Mouse (Mus musculus) CH12.LX (cell line): ENCODE data around the gene Cxcl16. TPM values are rescaled to one million over a fixed set of nuclear protein-coding genes. Genes with fewer than 3 reads are reported as not detected.
"Not testable (repeated sequence)": the region's sequence is repeated elsewhere in the genome, so short reads cannot be mapped to it uniquely, and the experiment has no call there.

Experiments used
- DNase-seq: peaks from one replicate; pipeline ENCODE4 v3.0.0-alpha.2; 2013; ENCODE audit errors: extremely low read depth
- H3K27ac ChIP-seq: 2 replicates; pipeline ENCODE4 v1.5.1; 2012; ENCODE audit warnings: low read depth, mild to moderate bottlenecking, control low read depth, moderate library complexity; ENCODE audit not compliant: insufficient read depth
- H3K27me3 ChIP-seq: replicated peaks from 2 replicates; pipeline ENCODE3; 2012; ENCODE audit warnings: inconsistent platforms
- H3K36me3 ChIP-seq, 2 experiments: replicated peaks in 1 of 2; 2 replicates each; pipeline versions ENCODE3 to v1.6.1; 2012; ENCODE audit warnings: inconsistent platforms in 1 of 2, low read length in 1 of 2, mild to moderate bottlenecking in 1 of 2, mixed read lengths in 1 of 2, moderate library complexity in 1 of 2; ENCODE audit not compliant: control insufficient read depth in 1 of 2, insufficient read depth in 1 of 2
- H3K4me1 ChIP-seq, 2 experiments: 2 replicates each; pipeline ENCODE4 v1.6.1; 2012; ENCODE audit warnings: inconsistent platforms in 1 of 2, moderate library complexity in 1 of 2; ENCODE audit not compliant: insufficient read depth in 2 of 2, control insufficient read depth in 1 of 2
- H3K4me2 ChIP-seq: 2 replicates; pipeline ENCODE4 v1.6.1; 2012; ENCODE audit warnings: low read depth, mild to moderate bottlenecking, control low read depth; ENCODE audit not compliant: poor library complexity, insufficient read depth, severe bottlenecking
- H3K4me3 ChIP-seq, 3 experiments: fragments of 150-350 bp in 1 of 3; sonication (generic) in 1 of 3; replicated peaks in 1 of 3; 2 replicates each; pipeline versions ENCODE3 to v1.5.1; 2011 to 2012; ENCODE audit warnings: low read depth in 2 of 3, low read length in 2 of 3, mild to moderate bottlenecking in 2 of 3, moderate library complexity in 2 of 3, control low read depth in 1 of 3, improper control_type of control experiment in 1 of 3, inconsistent platforms in 1 of 3, mixed read lengths in 1 of 3; ENCODE audit not compliant: poor library complexity in 1 of 3
- H3K79me2 ChIP-seq: replicated peaks from 2 replicates; pipeline ENCODE4 v1.6.1; 2012; ENCODE audit warnings: mild to moderate bottlenecking, moderate library complexity; ENCODE audit not compliant: control insufficient read depth, poor library complexity, insufficient read depth, severe bottlenecking; ENCODE audit errors: extremely low read depth
- H3K9ac ChIP-seq: 2 replicates; pipeline ENCODE4 v1.6.1; 2012; ENCODE audit warnings: low read depth, mild to moderate bottlenecking, control low read depth, moderate library complexity; ENCODE audit not compliant: insufficient read depth
- H3K9me3 ChIP-seq: replicated peaks from 2 replicates; pipeline ENCODE3; 2012; ENCODE audit warnings: low read length, inconsistent platforms, mixed read lengths
- BHLHE40 ChIP-seq: IDR thresholded peaks from 2 replicates; pipeline ENCODE4 v1.6.1; 2011; ENCODE audit warnings: mild to moderate bottlenecking, low read depth, low read length, improper control_type of control experiment
- CHD1 ChIP-seq: IDR thresholded peaks from 2 replicates; pipeline ENCODE4 v1.6.1; 2012; ENCODE audit warnings: low read depth, low read length, improper control_type of control experiment, inconsistent platforms
- CHD2 ChIP-seq: IDR thresholded peaks from 2 replicates; pipeline ENCODE4 v1.6.1; 2011; ENCODE audit warnings: low read length, improper control_type of control experiment
- CTCF ChIP-seq, 2 experiments: IDR thresholded peaks in 1 of 2; conservative IDR thresholded peaks in 1 of 2; 2 replicates each; pipeline ENCODE4 v1.5.1; 2011 to 2012; ENCODE audit warnings: low read depth in 2 of 2, low read length in 2 of 2, improper control_type of control experiment in 1 of 2, inconsistent platforms in 1 of 2, mild to moderate bottlenecking in 1 of 2, moderate library complexity in 1 of 2
- ELF1 ChIP-seq: IDR thresholded peaks from 2 replicates; pipeline ENCODE4 v1.6.1; 2014; ENCODE audit warnings: low read depth, mild to moderate bottlenecking, inconsistent platforms, low read length, improper control_type of control experiment
- ETS1 ChIP-seq: conservative IDR thresholded peaks from 2 replicates; pipeline ENCODE4 v1.6.1; 2012; ENCODE audit warnings: low read depth, mild to moderate bottlenecking, inconsistent platforms, low read length, improper control_type of control experiment, moderate library complexity
- HCFC1 ChIP-seq: IDR thresholded peaks from 2 replicates; pipeline ENCODE4 v1.6.1; 2012; ENCODE audit warnings: low read depth, mild to moderate bottlenecking, inconsistent platforms, low read length, improper control_type of control experiment
- MAFK ChIP-seq: IDR thresholded peaks from 2 replicates; pipeline ENCODE4 v1.6.1; 2011; ENCODE audit warnings: low read length, improper control_type of control experiment; ENCODE audit not compliant: insufficient replicate concordance
- MAZ ChIP-seq: IDR thresholded peaks from 2 replicates; pipeline ENCODE4 v1.6.1; 2012; ENCODE audit warnings: low read depth, mild to moderate bottlenecking, inconsistent platforms, low read length, improper control_type of control experiment, moderate library complexity
- NELFE ChIP-seq: IDR thresholded peaks from 2 replicates; pipeline ENCODE4 v1.6.1; 2011; ENCODE audit warnings: low read depth, low read length, improper control_type of control experiment
- NRF1 ChIP-seq: IDR thresholded peaks from 2 replicates; pipeline ENCODE4 v1.6.1; 2014; ENCODE audit warnings: low read depth, mild to moderate bottlenecking, inconsistent platforms, low read length, improper control_type of control experiment, moderate library complexity
- POLR2AphosphoS2 ChIP-seq: IDR thresholded peaks from 2 replicates; pipeline ENCODE4 v1.6.1; 2011; ENCODE audit warnings: low read depth, low read length, improper control_type of control experiment
- RAD21 ChIP-seq: IDR thresholded peaks from 2 replicates; pipeline ENCODE4 v1.6.1; 2011; ENCODE audit warnings: low read depth, mild to moderate bottlenecking, low read length, improper control_type of control experiment, moderate library complexity
- SMC3 ChIP-seq: IDR thresholded peaks from 2 replicates; pipeline ENCODE4 v1.6.1; 2011; ENCODE audit warnings: low read depth, low read length, improper control_type of control experiment
- TCF12 ChIP-seq: IDR thresholded peaks from 2 replicates; pipeline ENCODE4 v1.6.1; 2014; ENCODE audit warnings: low read depth, mild to moderate bottlenecking, inconsistent platforms, low read length, improper control_type of control experiment
- UBTF ChIP-seq: IDR thresholded peaks from 2 replicates; pipeline ENCODE4 v1.6.1; 2012; ENCODE audit warnings: low read depth, mild to moderate bottlenecking, inconsistent platforms, low read length, improper control_type of control experiment, moderate library complexity
- USF2 ChIP-seq: conservative IDR thresholded peaks from 2 replicates; pipeline ENCODE4 v1.6.1; 2011; ENCODE audit warnings: low read depth, low read length, improper control_type of control experiment
- ZC3H11A ChIP-seq: IDR thresholded peaks from 2 replicates; pipeline ENCODE4 v1.6.1; 2012; ENCODE audit warnings: low read depth, mild to moderate bottlenecking, inconsistent platforms, low read length, improper control_type of control experiment
- ZMIZ1 ChIP-seq: IDR thresholded peaks from 2 replicates; pipeline ENCODE4 v1.6.1; 2012; ENCODE audit warnings: low read depth, mild to moderate bottlenecking, inconsistent platforms, low read length, improper control_type of control experiment
- ZNF384 ChIP-seq: IDR thresholded peaks from 2 replicates; pipeline ENCODE4 v1.6.1; 2012; ENCODE audit warnings: low read depth, low read length, improper control_type of control experiment, inconsistent platforms
- dilution Hi-C: fragments of 300-500 bp; cut with MboI; formaldehyde crosslinking; loops from 2 replicates; pipeline ENCODE4 v1.14.3; 2020; ENCODE audit warnings: low sequenced_read_pairs; ENCODE audit not compliant: extremely low pct_unique_long_range_greater_than_20kb, extremely low pct_ligation_motif_present
- in situ Hi-C: fragments of 300-500 bp; cut with MboI; formaldehyde crosslinking; loops from 3 replicates; pipeline ENCODE4 v1.14.3; 2019; ENCODE audit warnings: low sequenced_read_pairs, low pct_ligation_motif_present, low pct_unique_long_range_greater_than_20kb, mixed read lengths
- polyA plus RNA-seq: library from polyadenylated mRNA; unstranded; fragments of >175 nt; gene quantifications from 2 replicates; pipeline ENCODE4 v1.2.1, GENCODE M21; 2012; ENCODE audit warnings: low read depth; ENCODE audit not compliant: insufficient read length
- total RNA-seq, 2 experiments: library from RNA; depleted of rRNA; stranded (reverse); fragments of 300-350 nt in 1 of 2; fragments of >200 nt in 1 of 2; gene quantifications; 2 replicates each; pipeline ENCODE4 v1.2.3; 2012 to 2014

Gene Cxcl16
- total and polyA plus RNA-seq, 3 experiments, result 0.04 to 0.56 TPM; not detected in 1

GRCm38 (mm10) chr11:70487816-70488215 is 28.0 kb upstream of the Cxcl16 start:
- in situ Hi-C loops (no loop called here), dilution Hi-C loops (no loop called here)
- Histone ChIP-seq H3K36me3 (no peaks in the 10 kb centered on the region), H3K27ac (no peak overlapping the region), H3K9ac (no peak overlapping the region), H3K27me3 (no peaks in the 10 kb centered on the region), H3K4me2 (no peak overlapping the region), H3K79me2 (no peaks in the 10 kb centered on the region), H3K9me3 (peaks cover 3% of the 10 kb centered on the region), H3K4me3 (no peak overlapping the region), H3K4me1 (peaks cover 0 to 7% of the 10 kb centered on the region in 2 experiments; a peak in 2 of 4 replicates)
- TF ChIP-seq MAZ, result no peak
- TF ChIP-seq NRF1, result no peak
- no peak for TF ChIP-seq SMC3
- no peak for TF ChIP-seq CHD2
- TF ChIP-seq USF2, result no peak
- DNase-seq, result no peak

- peaks cover 0 to 7% of the 10 kb centered on the region in 2 experiments; a peak in 2 of 4 replicates for H3K4me1 ChIP-seq
- no peaks in the 10 kb centered on the region for H3K9me3 ChIP-seq
- H3K27me3 ChIP-seq, result no peaks in the 10 kb centered on the region
- TF ChIP-seq ZMIZ1 (no peak), NELFE (no peak), ETS1 (no peak)
- H3K9ac ChIP-seq, result no peak overlapping the region
- H3K27ac ChIP-seq, result no peak overlapping the region
- H3K79me2 ChIP-seq, result no peaks in the 10 kb centered on the region
- H3K4me2 ChIP-seq, result no peak overlapping the region
- no peak for DNase-seq
- no peak overlapping the region for H3K4me3 ChIP-seq
- in situ Hi-C loops, result no loop called here
- dilution Hi-C loops, result no loop called here
- no peaks in the 10 kb centered on the region for H3K36me3 ChIP-seq
These were observed 25.7 kb upstream of the Cxcl16 start for GRCm38 (mm10) chr11:70485498-70485897.

GRCm38 (mm10) chr11:70474872-70475534 is 15.2 kb upstream of the Cxcl16 start:
- Histone ChIP-seq H3K4me1 (peaks cover 0 to 16% of the 10 kb centered on the region in 2 experiments; a peak in 2 of 4 replicates), H3K4me2 (no peak overlapping the region), H3K79me2 (no peaks in the 10 kb centered on the region), H3K36me3 (no peaks in the 10 kb centered on the region), H3K9me3 (no peaks in the 10 kb centered on the region), H3K27me3 (no peaks in the 10 kb centered on the region), H3K9ac (no peak overlapping the region), H3K4me3 (no peak overlapping the region), H3K27ac (no peak overlapping the region)
- TF ChIP-seq SMC3, result no peak
- no peak for TF ChIP-seq ZC3H11A
- no peak for TF ChIP-seq CHD1
- TF ChIP-seq POLR2AphosphoS2, result no peak
- TF ChIP-seq UBTF, result no peak
- TF ChIP-seq ZNF384, result no peak
- TF ChIP-seq USF2, result no peak
- TF ChIP-seq TCF12, result no peak
- TF ChIP-seq RAD21, result no peak
- TF ChIP-seq CTCF (conservative IDR thresholded peaks at IDR 0.05 in 1 of 2, IDR thresholded peaks at IDR 0.05 in 1 of 2; ENCODE audit: low read depth in 2 of 2, low read length in 2 of 2), result no peak
- TF ChIP-seq ETS1, result no peak
- TF ChIP-seq MAFK, result no peak
- TF ChIP-seq BHLHE40, result no peak
- no peak for TF ChIP-seq HCFC1
- no peak for TF ChIP-seq ELF1
- no peak for DNase-seq
- dilution Hi-C loops (no loop called here), in situ Hi-C loops (no loop called here)

GRCm38 (mm10) chr11:70473291-70473690 is 13.5 kb upstream of the Cxcl16 start:
- DNase-seq, dilution Hi-C loops, H3K36me3 ChIP-seq, H3K27me3 ChIP-seq, H3K4me2 ChIP-seq, H3K9me3 ChIP-seq, H3K79me2 ChIP-seq, H3K27ac ChIP-seq, in situ Hi-C loops, H3K9ac ChIP-seq, H3K4me3 ChIP-seq: not testable (repeated sequence)
- H3K4me1 ChIP-seq, result peaks cover 0 to 20% of the 10 kb centered on the region in 2 experiments; a peak in 2 of 4 replicates
